8 mouse cellular contexts compared by ENCODE assay signal in the genomic region with DNA sequence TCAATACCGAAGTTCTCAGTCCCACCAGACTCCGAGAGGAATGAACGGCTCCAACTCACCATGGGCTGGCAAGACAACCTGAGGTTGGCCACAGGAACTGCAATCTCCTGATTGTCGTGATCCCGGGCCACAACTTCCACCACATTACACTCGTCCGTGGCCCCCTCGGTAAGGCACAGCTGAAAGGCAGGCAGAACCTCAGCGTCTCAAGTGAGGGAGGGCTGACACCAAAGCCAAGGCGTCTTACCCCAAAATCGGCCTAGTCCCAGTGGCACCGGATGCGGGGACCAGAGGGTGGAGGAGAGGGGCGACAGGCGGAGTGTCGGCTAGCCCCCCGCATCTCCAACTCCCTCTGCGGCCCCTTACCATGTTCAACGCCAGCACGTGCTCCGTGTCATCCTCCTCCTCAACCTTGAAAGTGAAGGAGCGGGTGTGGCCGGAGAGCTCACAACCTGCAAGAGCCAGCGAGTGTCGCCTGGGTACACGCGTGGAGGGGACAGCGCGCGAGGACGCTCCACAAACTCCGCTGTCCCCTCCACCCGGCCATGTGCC. TPM values are rescaled to one million over a fixed set of nuclear protein-coding genes. Genes with fewer than 3 reads are reported as not detected.
DNase-seq lines count a peak whose midpoint lies in the region; ATAC-seq and TF ChIP-seq lines count a peak whose summit lies in the region.

No protein-coding gene starts in this region.

- H3K79me2 ChIP-seq in C2C12 (ENCODE audit: control insufficient read depth, insufficient read depth): peaks cover 25% of the 10 kb centered on the region

- peak; percentile 31 for ATAC-seq in frontal cortex, adult (ENCODE audit: low TSS enrichment)
- peak; percentile 53 for ATAC-seq in hindbrain, embryonic 13.5 days (ENCODE audit: low FRiP score)

- peak overlapping the region; percentile 92 for H3ac ChIP-seq in C2C12 (ENCODE audit: control insufficient read depth, insufficient read length, low read depth)

- H3K4me2 ChIP-seq in hindbrain, embryonic 13.5 days: peak overlapping the region; percentile 96

- peak overlapping the region; percentile 87 for H3K9ac ChIP-seq in hindbrain, embryonic 13.5 days

- TF ChIP-seq CTCF in C2C12 (IDR thresholded peaks at IDR 0.05; ENCODE audit: control insufficient read depth, insufficient read depth, insufficient read length): no peak

- H3K9me3 ChIP-seq in hindbrain, embryonic 13.5 days: no peaks in the 10 kb centered on the region
- H3K9me3 ChIP-seq in midbrain, embryonic 10.5 days (replicated peaks): no peaks in the 10 kb centered on the region

- peaks cover 38% of the 10 kb centered on the region for H3K36me3 ChIP-seq in C2C12 (ENCODE audit: control insufficient read depth, insufficient read depth)
- peaks cover 20% of the 10 kb centered on the region for H3K36me3 ChIP-seq in hindbrain, embryonic 13.5 days
- H3K36me3 ChIP-seq in midbrain, embryonic 10.5 days: peaks cover 32% of the 10 kb centered on the region

- no peak overlapping the region for H3K27ac ChIP-seq in brown adipose tissue, adult 24 weeks (replicated peaks; ENCODE audit: low read depth, low read length)
- H3K27ac ChIP-seq in hindbrain, embryonic 13.5 days: no peak overlapping the region
- peak overlapping the region; percentile 87 for H3K27ac ChIP-seq in midbrain, embryonic 10.5 days (replicated peaks)

- peak overlapping the region; percentile 89 for H3K4me3 ChIP-seq in C2C12 (ENCODE audit: insufficient read depth, poor library complexity, severe bottlenecking)
- H3K4me3 ChIP-seq in brown adipose tissue, adult 24 weeks (ENCODE audit: insufficient read depth, low read depth, low read length): peak overlapping the region; percentile 98
- H3K4me3 ChIP-seq in hindbrain, embryonic 13.5 days: peak overlapping the region; percentile 87
- H3K4me3 ChIP-seq in midbrain, embryonic 10.5 days: peak overlapping the region; percentile 95

- H3K4me1 ChIP-seq in brown adipose tissue, adult 24 weeks (ENCODE audit: control insufficient read depth, insufficient read depth, insufficient read length, low read length): peaks cover 5% of the 10 kb centered on the region
- H3K4me1 ChIP-seq in hindbrain, embryonic 13.5 days (replicated peaks): peaks cover 30% of the 10 kb centered on the region
- H3K4me1 ChIP-seq in midbrain, embryonic 10.5 days: peaks cover 41% of the 10 kb centered on the region

- DNase-seq in frontal cortex, postnatal 25 days (ENCODE audit: low spot score in 2 of 2): no peak
- no peak for DNase-seq in midbrain, embryonic 10.5 days (ENCODE audit: low spot score)
- peak; percentile 57 to 63 for DNase-seq in thymus, postnatal 10 days (ENCODE audit: low spot score in 2 of 2)
- no peak for DNase-seq in ovary, postnatal 10 days (ENCODE audit: low spot score)

- H3K79me3 ChIP-seq in C2C12 (ENCODE audit: low read depth): peaks cover 7% of the 10 kb centered on the region

- no peaks in the 10 kb centered on the region for H3K27me3 ChIP-seq in C2C12 (ENCODE audit: control insufficient read depth, insufficient read depth, insufficient read length)
- H3K27me3 ChIP-seq in hindbrain, embryonic 13.5 days: peaks cover 42% of the 10 kb centered on the region
- H3K27me3 ChIP-seq in midbrain, embryonic 10.5 days (ENCODE audit: low read depth, poor library complexity, severe bottlenecking): peaks cover 46% of the 10 kb centered on the region

- 3% methylated on average over 33 of the region's 33 CpGs for WGBS in hindbrain, embryonic 13.5 days
- 3% methylated on average over 33 of the region's 33 CpGs for WGBS in midbrain, embryonic 10.5 days

TF ChIP-seq in C2C12, 6 proteins besides CTCF, POLR2A, EP300 and RAD21:
- TF ChIP-seq MAX (IDR thresholded peaks at IDR 0.05) (no peak), CEBPB (IDR thresholded peaks at IDR 0.05; ENCODE audit: low read depth) (no peak), MYOD1 (IDR thresholded peaks at IDR 0.05; ENCODE audit: control insufficient read depth, insufficient read length, low read depth) (no peak), FOSL1 (IDR thresholded peaks at IDR 0.05; ENCODE audit: insufficient read depth, low read length, poor library complexity, severe bottlenecking) (no peak), USF1 (IDR thresholded peaks at IDR 0.05; ENCODE audit: low read depth) (no peak), MYOG (IDR thresholded peaks at IDR 0.05; ENCODE audit: control insufficient read depth, extremely low read depth, insufficient read length) (no peak)

RNA-seq across cellular contexts. Expression of a gene that starts 0.6 kb away (rescaled TPM):
- polyA plus RNA-seq in C2C12 (2012; fragmentation: generic; extraction: Trizol): 175 TPM
- 26.4 and 35.8 TPM in 2 replicates for polyA plus RNA-seq in brown adipose tissue, adult 24 weeks (2012; ENCODE audit: insufficient read depth, insufficient read length, missing spikeins)
- polyA plus RNA-seq in hindbrain, embryonic 13.5 days (2015; fragmentation: Nextera tagmentation; extraction: Ambion mirVana): 5.3 and 6.5 TPM in 2 replicates
- polyA plus RNA-seq in midbrain, embryonic 10.5 days (2016; fragmentation: Nextera tagmentation; extraction: Ambion mirVana): 7.5 and 9.4 TPM in 2 replicates

RNA-seq across cellular contexts. Expression of a gene that starts 6.1 kb away (rescaled TPM):
- polyA plus RNA-seq in C2C12 (2012; fragmentation: generic; extraction: Trizol): not detected
- polyA plus RNA-seq in brown adipose tissue, adult 24 weeks (2012; ENCODE audit: insufficient read depth, insufficient read length, missing spikeins): not detected in 2 replicates
- 0.44 and 0.95 TPM in 2 replicates for polyA plus RNA-seq in hindbrain, embryonic 13.5 days (2015; fragmentation: Nextera tagmentation; extraction: Ambion mirVana)
- 25.5 and 28.8 TPM in 2 replicates for polyA plus RNA-seq in midbrain, embryonic 10.5 days (2016; fragmentation: Nextera tagmentation; extraction: Ambion mirVana)

RNA-seq across cellular contexts. Expression of a gene that starts 34.9 kb away (rescaled TPM):
- 12.1 TPM for polyA plus RNA-seq in C2C12 (2012; fragmentation: generic; extraction: Trizol)
- 24.6 and 48.1 TPM in 2 replicates for polyA plus RNA-seq in brown adipose tissue, adult 24 weeks (2012; ENCODE audit: insufficient read depth, insufficient read length, missing spikeins)
- polyA plus RNA-seq in hindbrain, embryonic 13.5 days (2015; fragmentation: Nextera tagmentation; extraction: Ambion mirVana): 86.8 and 88.0 TPM in 2 replicates
- polyA plus RNA-seq in midbrain, embryonic 10.5 days (2016; fragmentation: Nextera tagmentation; extraction: Ambion mirVana): 60.8 and 67.5 TPM in 2 replicates

Comparison
In these comparisons a context has a peak if more than half of its experiments do, and no peak if none do; other contexts are left out.
1. DNase-seq: peak in thymus, postnatal 10 days (2 of 2); none in frontal cortex, postnatal 25 days (0 of 2), midbrain, embryonic 10.5 days (single experiment) and ovary, postnatal 10 days (single experiment).
2. RNA of a gene that starts 6.1 kb away (polyA plus RNA-seq): 25.5 to 28.8 TPM in midbrain, embryonic 10.5 days; 0.44 to 0.95 TPM in hindbrain, embryonic 13.5 days, not detected in C2C12 (single experiment) and not detected in brown adipose tissue, adult 24 weeks; every median in the first group is over 10 times any median in the second.
3. Peak in every context shown above with its lines, with median percentiles within 50 percentile points of each other: H3K4me3 ChIP-seq.